Mouse (Mus musculus) urinary bladder, adult 2 months (tissue): Measurements from ENCODE around the gene Eef1a1. TPM values are rescaled to one million over a fixed set of nuclear protein-coding genes. Genes with fewer than 3 reads are reported as not detected.

Experiments used
- DNase-seq: peaks from one replicate; pipeline ENCODE4 v3.0.0; 2022; ENCODE audit warnings: low spot score
- polyA plus RNA-seq: library from polyadenylated mRNA; depleted of rRNA; stranded (reverse); fragments of >200 nt; gene quantifications from 2 replicates; pipeline ENCODE4 v1.2.3, GENCODE M21; 2012

Gene Eef1a1
- polyA plus RNA-seq, 1 experiment = 7,337 TPM

DNA sequence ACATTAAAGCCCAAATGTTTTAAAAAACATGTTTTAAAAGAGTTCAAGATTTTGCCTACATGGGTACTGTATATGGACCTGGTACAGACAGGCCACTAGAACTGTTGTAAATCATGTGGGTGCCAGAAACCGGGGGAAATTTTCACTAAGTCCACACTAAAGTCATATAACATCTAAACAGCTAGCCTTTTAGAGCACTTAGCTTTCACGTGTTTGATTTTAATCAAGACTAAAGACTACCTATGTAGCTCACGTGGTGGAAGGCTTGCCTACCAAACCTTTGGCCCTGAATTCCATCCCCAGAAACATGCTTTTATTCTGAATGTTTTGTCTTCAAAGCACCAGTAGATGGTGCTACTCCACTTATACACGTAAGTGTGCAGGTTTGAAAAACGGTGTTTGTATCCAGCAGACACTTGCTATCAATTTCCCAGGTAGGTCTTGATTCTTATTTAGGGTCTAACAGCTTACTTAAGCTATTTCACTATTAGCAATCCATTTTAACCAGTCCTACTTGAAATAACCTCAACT, 11.9 kb downstream of the Eef1a1 start:
- DNase-seq = no peak

GRCm38 (mm10) chr9:78476531-78477020, 12.4 kb downstream of the Eef1a1 start:
- DNase-seq = no peak

DNA sequence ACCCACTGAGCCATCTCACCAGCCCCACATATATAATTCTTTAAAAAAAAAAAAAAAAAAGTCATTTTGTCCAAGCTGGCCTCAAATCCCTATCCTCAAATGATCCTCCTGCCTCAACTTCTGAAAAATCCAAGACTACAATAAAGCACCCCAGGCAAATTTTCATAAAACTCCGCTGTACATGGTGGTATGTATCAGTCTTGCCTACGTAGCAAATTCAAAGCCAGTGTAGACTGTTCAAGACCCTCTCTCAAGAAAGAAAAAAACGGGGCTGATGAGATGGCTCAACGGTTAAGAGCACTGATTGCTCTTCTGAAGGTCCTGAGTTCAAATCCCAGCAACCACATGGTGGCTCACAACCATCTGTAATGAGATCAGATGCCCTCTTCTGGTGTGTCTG, 13.1 kb downstream of the Eef1a1 start:
- DNase-seq = no peak

- no peak for DNase-seq
Measured at GRCm38 (mm10) chr9:78475383-78475780, 13.6 kb downstream of the Eef1a1 start.

- DNase-seq = no peak
Measured at GRCm38 (mm10) chr9:78474771-78475382, 14.1 kb downstream of the Eef1a1 start.

DNA sequence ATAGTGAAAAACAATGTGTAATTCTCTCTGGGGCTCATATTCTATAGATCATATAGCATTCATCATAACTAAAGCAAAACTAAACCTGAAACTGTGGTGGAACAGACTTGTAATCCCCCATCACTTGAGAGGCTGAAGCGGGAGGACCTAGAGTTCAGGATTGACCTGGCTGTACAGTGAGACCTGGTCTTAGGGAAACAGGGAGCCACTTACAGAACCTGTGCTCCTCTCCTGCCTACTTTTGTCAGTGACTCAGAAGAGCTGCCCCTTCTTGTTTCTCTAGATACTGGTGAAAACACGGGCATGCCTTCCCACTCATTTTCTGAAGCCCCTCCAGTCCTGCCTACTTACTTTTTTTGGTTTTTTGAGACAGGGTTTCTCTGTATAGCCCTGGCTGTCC, 14.7 kb downstream of the Eef1a1 start:
- no peak for DNase-seq

DNA sequence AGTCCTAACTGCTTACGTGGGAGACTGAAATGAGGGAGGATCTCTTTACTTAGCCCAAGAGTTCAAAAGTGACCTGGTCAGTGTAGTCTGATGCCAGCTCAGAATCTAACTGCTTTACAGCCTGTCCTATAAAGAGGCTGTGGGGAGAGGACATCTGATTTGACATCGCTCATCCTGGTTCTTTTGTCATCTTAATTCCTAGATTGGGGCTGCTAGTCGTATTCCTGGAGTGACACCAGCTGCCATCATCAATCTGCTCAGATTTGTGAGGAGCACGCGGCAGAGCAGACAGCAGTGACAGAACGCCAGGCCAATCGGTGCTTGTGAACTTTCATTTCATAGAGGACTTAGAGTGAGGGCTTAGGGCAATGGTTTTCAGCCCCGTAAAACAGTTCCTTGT, 15.4 kb downstream of the Eef1a1 start:
- no peak for DNase-seq

GRCm38 (mm10) chr9:78465725-78466124, 23.2 kb downstream of the Eef1a1 start:
- DNase-seq = no peak

DNA sequence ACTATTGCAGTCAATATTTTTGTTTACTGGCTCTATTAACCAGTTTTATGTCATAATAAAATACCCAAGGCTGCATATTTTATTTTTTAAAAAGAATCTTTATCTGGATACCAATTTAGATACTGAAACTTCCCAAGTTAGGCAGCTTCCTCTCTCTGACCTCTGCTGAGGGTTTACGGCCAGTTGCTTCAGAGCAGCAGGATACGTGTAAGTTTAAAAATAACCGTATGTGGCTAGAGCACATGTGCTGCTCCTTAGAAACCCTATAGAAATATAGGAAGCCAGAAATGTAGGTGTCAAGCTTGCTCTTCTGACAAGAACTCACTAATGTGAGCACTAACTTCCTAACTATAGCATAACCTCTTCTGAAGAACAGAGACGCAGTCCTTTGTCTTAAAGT, 25.6 kb downstream of the Eef1a1 start:
- DNase-seq = no peak

DNA sequence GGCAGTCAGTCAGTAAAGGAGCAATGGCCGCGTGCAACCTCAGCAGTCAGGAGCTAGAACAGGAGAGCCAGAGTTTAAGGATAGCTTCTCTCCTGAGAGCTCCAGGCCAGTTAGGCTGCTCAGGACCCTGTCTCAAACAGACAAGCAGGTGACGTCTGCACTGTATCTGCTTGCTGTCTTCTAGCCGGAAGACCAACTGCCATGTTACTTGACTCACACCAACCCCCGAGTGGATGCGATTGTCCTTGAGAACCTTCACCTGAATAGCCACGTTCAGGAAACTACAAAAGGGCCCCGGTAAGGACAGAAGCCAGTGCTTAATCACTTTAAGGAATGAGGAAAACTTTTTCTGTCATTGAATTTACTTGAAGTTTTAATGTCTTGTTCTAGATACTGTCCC, 31.9 kb downstream of the Eef1a1 start:
- DNase-seq = no peak

DNA sequence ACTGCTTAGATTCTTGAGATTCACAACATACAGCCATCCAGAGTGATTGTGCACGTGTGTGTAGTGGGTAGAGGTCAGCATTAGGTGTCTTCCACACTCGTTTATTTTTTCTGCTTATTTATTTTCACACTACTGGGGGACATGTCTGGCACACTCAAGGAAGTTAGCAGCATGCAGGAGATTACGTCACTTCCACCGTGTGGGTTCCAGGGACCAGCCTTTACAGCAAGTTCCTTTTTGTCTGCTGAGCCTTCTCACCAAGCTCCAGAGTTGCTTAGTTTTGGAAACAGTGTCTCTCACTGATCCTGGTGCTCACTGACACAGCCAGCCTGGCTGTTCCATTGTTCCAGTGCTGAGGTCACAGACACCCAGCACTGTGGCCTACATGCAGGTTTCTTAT, 37.6 kb downstream of the Eef1a1 start:
- DNase-seq = no peak

DNA sequence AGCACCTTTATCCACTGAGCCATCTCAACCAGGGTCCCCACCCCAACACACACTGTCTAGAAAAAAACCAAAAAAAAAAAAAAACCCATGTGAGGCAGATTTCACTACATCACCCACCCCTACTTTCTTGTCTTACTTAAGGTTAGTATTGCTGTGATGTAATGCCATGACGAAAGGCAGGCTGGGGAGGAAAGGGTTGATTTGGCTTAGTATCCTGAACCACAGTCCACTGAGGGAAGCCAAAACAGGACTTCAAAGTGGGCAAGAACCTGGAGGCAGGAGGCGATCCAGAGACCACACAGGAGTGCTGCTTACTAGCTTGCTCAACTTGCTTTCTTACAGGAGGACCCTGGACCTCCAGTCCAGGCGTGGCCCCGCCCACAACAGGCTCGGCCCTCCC, 38.5 kb downstream of the Eef1a1 start:
- DNase-seq = no peak

DNA sequence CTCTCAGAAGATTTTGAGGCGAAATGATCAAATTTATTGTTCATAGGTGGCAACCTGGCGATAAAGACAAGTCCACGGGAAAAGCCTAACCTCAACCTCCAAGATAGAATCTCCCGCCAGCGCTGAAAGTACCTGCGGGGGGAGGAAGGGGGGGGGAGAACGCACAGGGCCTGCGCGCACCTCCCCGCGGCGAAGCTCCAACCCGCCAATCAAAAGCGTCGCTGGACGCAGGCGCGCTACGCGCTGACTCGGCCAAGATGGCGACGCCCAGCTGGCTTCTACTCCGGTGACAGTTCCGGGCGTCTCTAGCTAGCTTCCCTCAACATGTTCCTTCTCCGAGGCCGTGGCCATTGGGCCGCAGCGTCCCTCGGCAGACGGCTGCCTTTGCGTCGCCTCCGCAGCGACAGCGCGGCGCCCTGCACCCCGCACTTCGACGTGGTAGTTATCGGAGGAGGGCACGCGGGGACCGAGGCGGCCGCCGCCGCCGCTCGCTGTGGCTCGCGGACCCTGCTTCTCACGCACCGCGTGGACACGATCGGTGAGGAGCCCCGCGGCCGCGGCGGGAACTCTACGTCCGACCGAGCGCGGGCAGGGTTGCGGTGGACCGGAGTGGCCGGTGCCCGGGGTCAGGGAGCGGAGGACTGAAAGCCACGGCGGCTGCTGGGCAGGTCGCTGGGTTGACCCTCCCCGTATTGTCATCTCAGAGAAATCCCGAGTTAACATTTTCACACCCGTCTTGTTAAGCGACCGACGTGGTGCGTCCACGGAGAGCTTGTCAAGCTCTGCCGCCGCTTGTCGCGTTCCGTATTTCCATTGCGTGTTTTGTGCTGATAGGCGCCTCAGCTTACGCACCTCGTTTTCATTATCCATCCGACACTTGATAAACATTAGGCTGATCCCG, 40.7 kb downstream of the Eef1a1 start, which contains the start of the genes Mto1 and Gm17324:
Mto1 (plus strand) TSS at position 236 of the 901 bp plus-strand sequence.
Gm17324 (minus strand) TSS at position 814 of the 901 bp plus-strand sequence.
- peak; percentile 86 for DNase-seq

DNA sequence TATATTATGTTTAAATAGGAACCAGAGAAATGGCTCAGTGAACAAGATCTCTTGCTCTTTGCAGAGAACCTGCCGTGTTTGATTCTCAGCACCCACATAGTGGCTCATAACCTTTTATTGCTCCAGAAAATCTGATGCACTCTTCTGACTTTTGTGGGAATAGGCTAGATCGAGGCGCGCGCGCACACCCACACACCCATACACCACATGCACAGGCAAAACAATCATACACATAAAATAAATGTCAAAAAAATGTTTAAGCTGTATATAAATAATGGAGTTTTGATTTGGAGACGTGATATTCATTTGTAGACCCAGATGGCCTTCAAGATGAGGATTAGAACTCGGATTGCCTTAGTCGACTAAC, 41.4 kb downstream of the Eef1a1 start:
- DNase-seq = no peak

DNA sequence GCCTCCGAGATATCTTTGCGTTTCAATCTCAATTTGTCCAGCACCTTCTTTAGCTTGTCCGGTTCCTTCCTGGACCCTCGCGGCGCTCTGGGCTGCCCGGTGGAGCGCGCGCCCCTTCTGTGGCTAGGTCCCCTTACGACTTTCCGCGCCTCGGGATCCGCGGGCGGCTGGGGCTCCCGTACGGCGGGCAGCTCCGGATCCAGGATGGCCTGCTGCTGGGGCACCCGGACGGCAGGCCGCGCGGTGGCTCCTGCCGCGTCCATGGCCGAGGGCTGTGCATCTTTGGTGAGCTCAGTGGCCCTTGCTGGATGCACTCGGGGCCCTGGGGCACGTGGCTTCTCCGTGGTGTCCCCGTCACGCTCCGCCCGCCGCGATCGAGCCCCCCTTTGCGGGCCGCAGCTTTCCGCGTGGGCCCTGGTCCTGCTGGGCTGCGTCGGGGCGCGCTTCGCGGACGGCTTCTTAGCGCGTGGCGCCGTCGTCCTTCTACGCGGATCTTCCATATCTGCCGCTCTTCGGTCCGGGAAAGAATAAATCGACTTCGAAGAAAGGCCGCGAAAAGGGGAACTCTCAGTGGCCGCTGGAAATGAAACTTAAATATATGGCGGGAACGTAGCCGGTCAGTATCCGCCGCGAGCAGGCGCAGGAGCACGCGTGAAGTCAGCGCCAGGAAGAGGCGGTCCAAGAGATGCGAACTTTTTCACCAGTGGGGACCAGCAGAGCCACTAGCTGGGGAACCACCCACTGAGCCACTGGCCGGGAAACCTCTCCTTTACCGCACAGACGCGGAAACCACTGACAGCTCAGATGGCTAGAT, 46.2 kb downstream of the Eef1a1 start, which contains the start of gene Cgas:
Cgas (minus strand) TSS at position 659 of the 814 bp plus-strand sequence.
- peak; percentile 29 for DNase-seq

GRCm38 (mm10) chr9:78442237-78442578, 46.7 kb downstream of the Eef1a1 start:
- no peak for DNase-seq

GRCm38 (mm10) chr9:78439426-78439825, 49.5 kb downstream of the Eef1a1 start:
- DNase-seq = no peak

GRCm38 (mm10) chr9:78432471-78432870, 56.5 kb downstream of the Eef1a1 start:
- no peak for DNase-seq

DNA sequence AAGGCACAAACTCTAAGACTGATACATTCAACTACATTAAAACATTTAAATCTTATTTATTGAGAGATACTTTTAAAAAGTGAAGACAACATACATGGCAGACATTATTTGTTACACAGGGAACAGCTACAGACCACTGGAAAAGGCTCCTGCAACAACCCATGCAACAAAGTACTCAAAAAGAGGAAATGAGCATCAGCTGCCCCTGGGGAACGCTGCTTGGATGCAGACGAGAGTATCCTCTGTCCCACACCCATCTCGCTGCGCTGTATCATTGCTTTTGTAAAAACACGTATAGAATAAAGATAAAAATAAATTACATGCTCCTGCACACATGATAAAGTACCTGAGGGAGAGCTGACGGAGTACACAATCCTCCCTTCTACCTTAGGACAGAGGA, 58.5 kb downstream of the Eef1a1 start:
- no peak for DNase-seq

DNA sequence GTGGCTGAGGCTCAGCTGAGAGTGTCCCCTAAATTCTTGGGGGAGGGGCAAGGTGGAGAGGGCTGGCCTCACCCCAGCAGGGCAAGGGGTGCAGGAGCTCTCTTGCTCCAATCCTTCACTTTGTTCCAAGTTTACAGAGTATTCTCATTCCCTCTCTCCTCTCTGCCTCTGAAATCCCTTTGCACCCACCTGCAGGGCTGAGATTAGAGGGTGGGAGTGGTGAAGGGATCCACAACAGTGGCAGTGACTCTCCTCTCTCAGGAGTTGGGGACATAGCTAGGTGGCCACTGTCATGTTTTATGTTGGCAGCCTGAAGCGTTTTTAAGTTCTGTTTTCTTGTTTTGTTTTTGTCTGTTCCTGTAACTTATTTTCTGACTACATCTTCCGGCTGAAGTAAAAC, 59.4 kb downstream of the Eef1a1 start:
- no peak for DNase-seq

DNA sequence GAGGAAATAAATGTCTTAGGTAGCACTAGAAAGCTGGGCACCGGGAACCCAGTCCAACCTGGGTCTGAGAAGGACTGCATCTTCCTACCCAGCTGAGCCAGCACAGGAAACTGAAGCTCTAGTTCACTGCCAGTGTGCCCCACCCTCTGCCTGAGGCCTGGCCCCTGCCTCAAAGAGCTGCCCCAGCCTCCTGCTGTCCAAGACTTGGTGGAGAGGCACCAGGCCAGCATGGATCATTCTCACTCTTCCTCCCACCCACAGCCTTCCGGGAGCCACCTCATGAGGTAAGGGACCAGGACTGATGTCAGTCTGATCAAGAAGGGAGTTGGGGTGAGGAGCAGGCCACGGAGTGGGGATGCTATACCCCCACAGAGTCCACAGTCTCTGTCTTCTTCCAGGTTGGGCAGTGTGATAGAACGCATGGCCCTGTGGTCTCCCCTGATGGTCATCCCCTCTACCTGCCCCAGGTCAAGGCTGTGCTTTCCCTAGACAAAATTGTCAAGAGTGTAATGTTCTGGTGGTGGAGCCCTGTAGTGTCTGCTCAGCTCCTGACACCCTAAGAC, 60.0 kb downstream of the Eef1a1 start:
- no peak for DNase-seq
